8 mouse cellular contexts compared by ENCODE assay signal in the genomic region with DNA sequence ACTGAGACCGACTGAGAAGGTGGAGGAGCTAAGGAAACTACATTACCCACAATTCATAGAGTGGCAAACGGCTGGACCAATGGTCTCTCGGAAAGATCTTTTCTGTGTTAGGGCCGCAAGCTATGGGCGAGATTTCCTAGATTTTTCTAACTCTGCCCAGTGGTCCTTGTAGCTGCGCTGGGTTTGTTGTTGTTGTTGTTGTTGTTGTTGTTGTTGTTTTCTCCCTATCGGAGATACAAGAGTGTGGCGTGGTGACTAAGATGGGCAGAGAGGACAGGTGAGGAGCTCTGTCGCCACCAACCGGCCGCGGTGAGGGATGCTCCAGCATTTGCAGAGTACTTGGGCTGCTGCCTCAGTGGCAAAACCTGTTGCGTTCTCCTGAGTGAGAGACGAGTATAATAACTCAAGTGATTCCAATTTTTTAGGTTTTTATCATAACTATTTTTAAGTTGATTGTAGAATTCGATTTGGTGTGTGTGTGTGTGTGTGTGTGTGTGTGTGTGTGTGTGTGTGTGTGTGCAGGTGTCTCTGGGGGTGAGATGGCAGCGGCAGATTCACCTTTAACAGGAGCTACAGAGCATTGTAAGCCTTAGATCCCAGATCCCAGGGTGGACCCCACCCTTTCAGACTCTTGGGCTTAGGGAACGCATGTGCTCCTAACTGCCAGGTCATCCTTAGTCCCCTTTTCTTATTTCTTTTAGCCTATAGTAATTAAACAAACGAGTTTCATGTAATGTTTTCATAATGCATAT. TPM values are rescaled to one million over a fixed set of nuclear protein-coding genes. Genes with fewer than 3 reads are reported as not detected.
DNase-seq lines count a peak whose midpoint lies in the region; ATAC-seq and TF ChIP-seq lines count a peak whose summit lies in the region.

No protein-coding gene starts in this region.

- no peak overlapping the region for H3K27ac ChIP-seq in forebrain, embryonic 14.5 days (ENCODE audit: low read depth, low read length)
- H3K27ac ChIP-seq in lung, embryonic 14.5 days (ENCODE audit: low read depth) = no peak overlapping the region

- ATAC-seq in forebrain, embryonic 14.5 days = peak; percentile 97
- peak; percentile 96 for ATAC-seq in lung, embryonic 14.5 days (ENCODE audit: insufficient read depth)
- peak; percentile 97 for ATAC-seq in neutrophil, adult 5-6 weeks (ENCODE audit: extremely low read depth, insufficient number of reproducible peaks, low FRiP score, poor library complexity, severe bottlenecking)

- H3K4me1 ChIP-seq in forebrain, embryonic 14.5 days (ENCODE audit: control insufficient read depth, insufficient read depth, low read length) = no peaks in the 10 kb centered on the region
- no peaks in the 10 kb centered on the region for H3K4me1 ChIP-seq in lung, embryonic 14.5 days (ENCODE audit: insufficient read depth)

- DNase-seq in ES-CJ7 (ENCODE audit: low read depth, low spot score) = peak; percentile 80
- peak; percentile 64 for DNase-seq in cerebellum, adult 11 months
- DNase-seq in forebrain, embryonic 14.5 days (ENCODE audit: low spot score) = peak; percentile 81
- DNase-seq in heart, postnatal 4 days = peak; percentile 66
- DNase-seq in layer of hippocampus, adult 8-10 months (ENCODE audit: low spot score in 2 of 2) = peak; percentile 55 to 75
- DNase-seq in lung, embryonic 14.5 days = peak; percentile 73
- DNase-seq in testis, postnatal 14 days (ENCODE audit: low spot score) = peak; percentile 45

- H3K36me3 ChIP-seq in forebrain, embryonic 14.5 days (ENCODE audit: control insufficient read depth, insufficient read depth, low read length) = no peaks in the 10 kb centered on the region
- H3K36me3 ChIP-seq in lung, embryonic 14.5 days (ENCODE audit: insufficient read depth) = no peaks in the 10 kb centered on the region

- H3K9me3 ChIP-seq in forebrain, embryonic 14.5 days (replicated peaks; ENCODE audit: control insufficient read depth, low read length) = no peaks in the 10 kb centered on the region
- no peaks in the 10 kb centered on the region for H3K9me3 ChIP-seq in lung, embryonic 14.5 days (ENCODE audit: low read depth, low read length)

- H3K9ac ChIP-seq in forebrain, embryonic 14.5 days (ENCODE audit: low read length) = 0 out of 2 replicates have a peak overlapping the region, but pooled peaks have one; percentile 4
- H3K9ac ChIP-seq in lung, embryonic 14.5 days = no peak overlapping the region; the same call in 1 of the 2 replicates

- peak overlapping the region; percentile 37 for H3K4me2 ChIP-seq in forebrain, embryonic 14.5 days (ENCODE audit: low read length)
- H3K4me2 ChIP-seq in lung, embryonic 14.5 days = peak overlapping the region; percentile 57

- H3K4me3 ChIP-seq in forebrain, embryonic 14.5 days (ENCODE audit: low read depth, low read length) = peak overlapping the region; percentile 34
- peak overlapping the region; percentile 48 for H3K4me3 ChIP-seq in lung, embryonic 14.5 days (ENCODE audit: low read depth, low read length)

- no peaks in the 10 kb centered on the region for H3K27me3 ChIP-seq in forebrain, embryonic 14.5 days (replicated peaks; ENCODE audit: control insufficient read depth, insufficient read depth, low read length)
- H3K27me3 ChIP-seq in lung, embryonic 14.5 days (ENCODE audit: insufficient read depth, low read length) = no peaks in the 10 kb centered on the region

- WGBS in forebrain, embryonic 14.5 days = 13% methylated on average over 18 of the region's 18 CpGs
- 10% methylated on average over 18 of the region's 18 CpGs for WGBS in lung, embryonic 14.5 days

- TF ChIP-seq CTCF in lung, embryonic 14.5 days (IDR thresholded peaks at IDR 0.05; ENCODE audit: low read depth) = peak; percentile 81

RNA-seq across cellular contexts. Expression of gene Zfp418, which starts 17.2 kb away (rescaled TPM):
- polyA plus RNA-seq in forebrain, embryonic 14.5 days (2014; fragmentation: Nextera tagmentation; extraction: Ambion mirVana) = 4.5 and 5.2 TPM in 2 replicates
- total RNA-seq in heart, postnatal 4 days (2021) = 1 to 10 TPM; 1.1 to 1.4 TPM
- 1 to 10 TPM; 7.0 to 9.4 (median 8.6) TPM for total RNA-seq in layer of hippocampus, adult 8-10 months (2022)
- 3.1 and 3.2 TPM in 2 replicates for polyA plus RNA-seq in lung, embryonic 14.5 days (2014; fragmentation: Nextera tagmentation; extraction: Ambion mirVana)
- 2.7 and 2.8 TPM in 2 replicates for total RNA-seq in neutrophil, adult 5-6 weeks (2017)

RNA-seq across cellular contexts. Expression of gene Zfp772, which starts 21.4 kb away (rescaled TPM):
- 10.4 and 10.5 TPM in 2 replicates for polyA plus RNA-seq in forebrain, embryonic 14.5 days (2014; fragmentation: Nextera tagmentation; extraction: Ambion mirVana)
- 1 to 10 TPM; 2.8 to 2.9 TPM for total RNA-seq in heart, postnatal 4 days (2021)
- 10 to 100 TPM in 1 of 4 experiments, 1 to 10 TPM in 3; 7.0 to 10.2 (median 9.0) TPM for total RNA-seq in layer of hippocampus, adult 8-10 months (2022)
- polyA plus RNA-seq in lung, embryonic 14.5 days (2014; fragmentation: Nextera tagmentation; extraction: Ambion mirVana) = 8.0 TPM in 2 replicates
- total RNA-seq in neutrophil, adult 5-6 weeks (2017) = 2.7 and 2.9 TPM in 2 replicates

RNA-seq across cellular contexts. Expression of gene Zfp773, which starts 51.8 kb away (rescaled TPM):
- 11.3 and 13.7 TPM in 2 replicates for polyA plus RNA-seq in forebrain, embryonic 14.5 days (2014; fragmentation: Nextera tagmentation; extraction: Ambion mirVana)
- under 1 TPM; 0.36 to 0.67 TPM for total RNA-seq in heart, postnatal 4 days (2021)
- total RNA-seq in layer of hippocampus, adult 8-10 months (2022) = 1 to 10 TPM; 2.3 to 3.5 (median 3.0) TPM
- polyA plus RNA-seq in lung, embryonic 14.5 days (2014; fragmentation: Nextera tagmentation; extraction: Ambion mirVana) = 1.4 and 1.5 TPM in 2 replicates
- 3.8 and 4.4 TPM in 2 replicates for total RNA-seq in neutrophil, adult 5-6 weeks (2017)

RNA-seq across cellular contexts. Expression of gene Vmn2r29, which starts 58.8 kb away (rescaled TPM):
- 0.52 and 0.93 TPM in 2 replicates for polyA plus RNA-seq in forebrain, embryonic 14.5 days (2014; fragmentation: Nextera tagmentation; extraction: Ambion mirVana)
- total RNA-seq in heart, postnatal 4 days (2021) = under 1 TPM in 1 of 2 experiments, not detected in 1; 0.18 TPM
- total RNA-seq in layer of hippocampus, adult 8-10 months (2022) = 1 to 10 TPM; 1.9 to 4.2 (median 2.2) TPM
- 0.20 and 0.29 TPM in 2 replicates for polyA plus RNA-seq in lung, embryonic 14.5 days (2014; fragmentation: Nextera tagmentation; extraction: Ambion mirVana)
- 0.25 TPM in 1 of 2 replicates, not detected in the other for total RNA-seq in neutrophil, adult 5-6 weeks (2017)
